Mouse (Mus musculus) urinary bladder, adult 18-20 months (tissue): Measurements from ENCODE around the gene Rims1.

Experiments
- DNase-seq, 2 experiments: peaks; one replicate each; pipeline ENCODE4 v3.0.0; 2022; ENCODE audit warnings: low spot score in 2 of 2, mixed read lengths in 2 of 2

Rims1 gene

GRCm38 (mm10) chr1:22252873-22253272 lies 552.9 kb downstream of the Rims1 start:
- DNase-seq, result no peak

- no peak for DNase-seq
These were observed 556.9 kb downstream of the Rims1 start for GRCm38 (mm10) chr1:22248898-22249386.

- no peak for DNase-seq
These were observed 560.0 kb downstream of the Rims1 start for GRCm38 (mm10) chr1:22245748-22246147.
